Mouse (Mus musculus) A20 (cell line): ENCODE results near the gene Gprc5c.

ENCODE experiments used
- DNase-seq: peaks from one replicate; pipeline ENCODE4 v3.0.0-alpha.2; 2011; ENCODE audit warnings: low read depth, low spot score

The Gprc5c gene

DNA sequence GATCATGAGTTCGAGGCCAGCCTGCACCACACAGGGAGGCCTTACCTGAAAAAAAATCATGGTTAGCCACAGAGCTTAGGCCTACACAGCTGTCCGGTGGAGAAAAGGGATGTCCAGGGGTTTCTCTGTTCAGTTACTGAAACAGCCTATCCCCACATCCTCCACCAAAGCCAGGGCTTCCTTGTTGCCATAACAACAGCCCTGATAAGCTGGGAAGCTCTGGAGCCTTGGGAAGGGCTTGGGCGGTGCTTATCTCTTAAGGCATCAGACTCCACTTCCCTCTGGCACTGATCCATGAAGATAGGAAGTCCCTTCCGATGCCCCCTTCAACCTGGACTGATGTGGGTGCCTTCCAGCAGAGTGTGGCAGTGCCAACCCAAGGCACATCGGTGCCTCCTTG lies 17.8 kb upstream of the Gprc5c start:
- DNase-seq = no peak

DNA sequence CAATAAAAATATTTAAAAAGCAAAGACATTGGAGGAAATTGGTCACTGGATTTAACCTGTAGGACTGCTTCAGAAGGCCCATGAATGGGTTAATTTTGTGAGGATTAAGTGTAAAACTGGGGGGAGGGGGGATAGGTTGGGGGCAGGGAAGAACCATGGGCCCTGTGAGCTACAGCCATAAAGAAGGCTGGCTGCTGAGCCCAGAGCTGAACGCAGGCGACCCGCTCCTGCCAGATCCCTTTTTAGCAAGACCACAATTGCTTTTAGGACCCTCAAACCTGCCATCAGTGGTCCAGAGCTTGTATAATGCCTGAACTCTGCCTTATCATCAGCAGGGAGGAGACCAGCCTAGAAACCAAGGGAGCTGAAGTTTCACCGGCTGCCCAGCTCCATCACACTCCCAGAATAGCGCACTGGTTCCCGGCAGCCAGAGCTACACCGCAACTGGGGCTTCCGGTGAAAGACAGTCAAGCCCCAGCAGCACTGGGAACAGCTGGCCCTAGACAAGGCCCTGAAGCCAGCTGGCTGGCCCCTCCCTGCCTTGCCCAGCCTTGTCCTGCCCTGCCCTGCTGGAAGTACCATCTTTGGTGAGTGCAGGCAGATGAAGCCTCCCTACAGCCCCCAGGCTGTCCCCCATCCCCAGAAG lies 7.0 kb upstream of the Gprc5c start:
- DNase-seq = no peak

DNA sequence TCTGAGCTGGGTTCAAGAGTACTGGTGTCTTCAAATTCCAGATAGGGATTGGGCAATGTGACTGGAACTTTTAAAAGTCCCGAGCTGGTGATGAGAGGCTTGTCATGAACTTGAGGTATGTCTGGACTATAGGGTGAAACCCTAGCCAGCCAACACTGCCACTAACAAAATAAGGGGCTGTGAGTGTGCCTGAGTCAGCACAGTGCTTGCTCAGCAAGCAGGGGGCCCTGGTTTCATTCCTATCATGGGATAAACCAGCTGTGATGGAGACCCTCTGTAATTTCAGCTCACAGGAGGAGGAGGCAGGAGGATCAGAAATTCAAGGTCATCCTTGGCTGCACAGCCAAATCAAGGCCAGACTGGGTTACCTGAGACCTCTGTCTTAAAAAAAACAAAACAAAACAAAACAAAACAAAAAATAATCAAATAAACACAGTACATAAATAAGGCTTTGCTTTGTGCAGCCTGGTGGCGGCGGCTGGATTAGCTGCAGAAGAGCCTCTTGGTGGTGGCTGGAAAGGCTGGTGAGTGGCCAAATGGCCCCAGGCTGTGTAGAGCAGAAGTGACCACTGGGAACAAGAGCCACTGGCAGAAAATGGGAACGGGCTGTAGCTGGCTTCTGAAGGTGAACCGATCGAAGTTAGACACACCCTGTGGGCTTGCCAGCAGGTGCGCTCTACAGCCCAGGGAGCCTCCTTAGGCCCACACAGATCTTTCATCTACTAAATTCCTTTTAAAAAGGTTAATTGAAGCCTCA lies 6.3 kb upstream of the Gprc5c start:
- DNase-seq = no peak

DNA sequence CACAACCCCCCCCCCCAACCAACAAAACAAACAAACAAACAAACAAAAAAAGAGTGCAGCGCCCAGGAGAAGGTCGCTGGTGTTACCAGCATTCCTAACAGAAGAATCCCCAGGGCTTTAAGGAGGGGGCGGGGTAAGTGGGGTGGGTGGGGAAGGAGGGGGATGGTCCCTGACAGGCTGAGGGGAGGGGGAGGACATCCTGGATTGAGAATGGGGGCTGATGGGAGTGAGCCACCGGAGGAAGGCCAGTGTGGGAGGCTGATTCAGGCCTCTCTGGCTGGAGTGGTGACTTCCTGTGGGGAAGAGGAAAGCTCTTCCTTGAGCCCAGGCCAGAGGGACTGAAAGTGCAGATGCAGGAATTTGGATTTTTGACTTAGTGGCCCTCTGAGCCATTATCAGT lies 4.6 kb upstream of the Gprc5c start:
- DNase-seq = no peak

DNA sequence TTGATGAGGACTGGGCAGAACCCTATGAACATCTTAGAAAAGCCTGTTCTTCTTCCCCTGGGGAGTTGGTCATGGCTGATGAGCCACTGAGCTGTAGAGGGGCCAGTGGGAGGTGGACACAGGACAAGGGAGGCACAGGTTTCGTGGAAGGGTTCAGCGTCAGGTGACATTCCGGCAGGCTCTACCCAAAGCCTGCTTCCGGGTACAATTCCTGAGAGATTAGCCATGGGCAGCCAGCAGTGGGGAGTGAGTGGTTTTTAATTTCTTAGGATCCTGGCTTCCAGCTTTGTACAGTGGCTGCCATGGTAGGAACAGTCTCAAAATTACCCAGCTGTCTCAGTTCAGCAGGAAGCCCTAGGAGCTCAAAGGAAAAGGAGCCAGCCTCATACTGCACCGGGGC lies 3.9 kb upstream of the Gprc5c start:
- no peak for DNase-seq

DNA sequence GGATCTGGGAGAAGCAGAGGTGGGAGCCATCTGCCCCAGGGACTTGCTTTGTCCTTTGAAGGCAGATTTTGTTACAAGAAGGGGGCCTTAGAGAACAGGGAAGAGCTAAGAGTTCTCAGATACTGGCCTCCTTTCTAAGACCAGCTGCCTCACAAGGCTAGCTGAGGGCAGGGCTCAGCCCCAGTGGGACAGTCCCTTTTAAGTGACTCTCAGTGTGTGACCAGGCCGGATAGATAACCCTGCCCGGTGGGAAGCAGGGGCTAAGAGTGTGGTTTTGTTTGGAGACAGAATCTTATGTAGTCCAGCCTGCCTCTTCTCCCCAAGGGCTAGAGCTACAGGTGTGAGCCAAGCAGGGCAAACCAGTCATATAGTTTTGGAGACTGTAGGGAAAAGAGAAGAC lies 1.4 kb upstream of the Gprc5c start:
- no peak for DNase-seq

DNA sequence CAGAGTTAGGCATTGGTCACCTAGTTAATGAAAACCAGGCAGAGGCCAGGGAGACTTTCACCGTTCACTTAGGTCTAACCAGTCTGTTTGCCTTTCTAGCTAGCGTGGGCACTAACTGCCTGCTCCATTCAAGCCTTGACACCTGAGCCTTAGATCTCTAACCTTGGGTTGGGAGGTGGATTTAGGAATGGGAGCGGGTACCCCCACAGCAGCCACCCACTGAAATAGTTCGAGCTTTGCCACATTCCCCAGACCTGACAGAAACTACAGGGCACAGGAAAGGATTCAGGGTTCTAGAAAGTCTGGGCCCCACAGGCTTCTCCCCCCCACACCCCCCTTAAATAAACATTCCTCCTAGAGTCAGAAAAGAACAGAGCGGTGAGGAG lies 893 bp upstream of the Gprc5c start:
- no peak for DNase-seq

DNA sequence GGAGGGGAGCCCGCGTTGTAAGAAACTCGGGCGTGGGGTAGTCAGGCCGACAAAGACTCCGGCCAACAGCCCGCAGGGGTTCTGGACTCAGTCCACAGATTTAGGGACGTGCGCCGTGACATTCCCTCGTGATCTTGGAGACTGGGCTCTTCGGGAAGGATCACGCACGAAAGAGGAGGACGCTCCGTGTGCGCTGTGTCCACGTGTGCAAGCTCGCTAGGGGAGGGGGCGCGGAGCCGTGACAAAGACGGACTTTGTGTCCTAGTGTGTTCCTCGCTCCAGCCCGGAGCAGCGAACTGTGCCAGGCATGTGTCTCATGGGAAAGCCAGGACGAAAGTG lies 286 bp downstream of the Gprc5c start:
- DNase-seq = no peak

DNA sequence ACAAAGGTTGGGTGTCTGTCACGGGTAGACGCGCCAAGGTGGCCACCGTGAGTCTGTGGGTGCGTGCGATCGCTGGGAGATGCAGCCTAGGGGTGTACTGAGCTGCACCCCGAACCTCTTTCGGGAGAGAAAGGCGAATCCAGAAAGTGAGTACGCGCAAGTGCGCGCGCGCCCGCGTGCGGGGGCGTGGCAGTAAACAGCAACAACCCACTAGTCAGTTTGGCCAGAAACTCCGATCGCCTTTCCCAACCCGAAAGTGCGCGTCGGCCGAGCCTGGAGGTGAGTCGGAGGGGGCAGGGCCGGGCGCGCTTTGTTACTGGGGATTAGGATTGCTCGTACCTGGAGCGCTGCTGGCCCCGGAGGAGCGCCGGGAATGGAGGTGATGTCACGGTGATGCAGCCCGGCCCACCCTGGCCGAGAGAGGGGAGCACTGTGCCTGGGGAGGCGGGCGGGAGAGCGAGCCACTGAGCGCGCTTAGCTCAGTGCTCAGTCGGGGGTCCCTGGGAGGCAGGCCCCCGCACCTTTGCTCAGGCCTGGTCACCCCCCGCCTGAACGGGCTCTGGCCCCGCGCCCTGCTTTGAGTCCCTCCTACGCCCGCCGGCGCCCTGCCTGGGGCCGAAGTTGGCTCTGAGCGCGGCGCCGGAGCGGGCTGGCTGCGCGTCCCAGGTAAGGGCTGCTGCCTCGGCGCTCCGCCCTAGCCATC lies 807 bp downstream of the Gprc5c start:
- no peak for DNase-seq

DNA sequence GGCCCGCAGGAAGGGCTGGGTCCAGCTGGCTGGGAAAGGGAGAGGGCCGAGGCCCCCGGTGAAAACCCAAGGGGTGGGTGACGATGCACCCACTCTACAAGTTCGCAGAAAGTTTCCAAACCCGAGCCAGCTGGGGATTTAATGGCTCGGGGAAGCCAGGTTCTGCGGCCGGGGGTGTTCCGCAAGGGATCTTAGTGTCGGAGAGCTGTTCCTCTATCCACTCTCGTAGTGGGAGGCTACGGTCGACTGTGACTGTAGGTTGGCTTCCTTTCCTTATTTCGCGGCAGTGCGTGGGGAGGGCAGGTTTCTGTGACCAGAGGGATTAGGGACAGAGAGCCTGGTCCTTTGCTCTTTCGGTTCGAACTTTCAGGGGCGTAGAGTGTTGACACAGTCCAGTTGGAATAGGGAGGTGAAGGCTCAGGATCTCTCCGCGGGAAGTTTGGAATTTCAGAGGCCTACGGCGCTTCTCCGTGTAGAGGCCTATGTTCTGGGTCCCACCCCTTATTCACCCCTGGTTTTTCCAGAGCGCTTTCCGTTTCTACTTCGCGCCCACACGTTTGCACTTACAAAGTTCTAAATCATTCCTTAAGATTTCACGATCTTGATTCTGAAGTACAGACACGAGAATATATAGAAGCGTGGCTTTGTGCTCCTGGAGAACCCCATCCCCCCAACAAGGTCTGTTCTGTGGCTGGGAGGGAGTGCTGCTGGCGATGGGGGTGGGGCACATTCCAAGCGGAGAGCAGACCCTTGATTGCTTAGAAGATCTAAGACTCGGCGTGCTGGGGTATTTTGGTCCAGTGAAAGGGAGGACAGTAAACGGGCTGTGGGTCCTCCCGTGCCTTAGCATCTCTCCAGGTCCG lies 1.6 kb downstream of the Gprc5c start:
- no peak for DNase-seq

DNA sequence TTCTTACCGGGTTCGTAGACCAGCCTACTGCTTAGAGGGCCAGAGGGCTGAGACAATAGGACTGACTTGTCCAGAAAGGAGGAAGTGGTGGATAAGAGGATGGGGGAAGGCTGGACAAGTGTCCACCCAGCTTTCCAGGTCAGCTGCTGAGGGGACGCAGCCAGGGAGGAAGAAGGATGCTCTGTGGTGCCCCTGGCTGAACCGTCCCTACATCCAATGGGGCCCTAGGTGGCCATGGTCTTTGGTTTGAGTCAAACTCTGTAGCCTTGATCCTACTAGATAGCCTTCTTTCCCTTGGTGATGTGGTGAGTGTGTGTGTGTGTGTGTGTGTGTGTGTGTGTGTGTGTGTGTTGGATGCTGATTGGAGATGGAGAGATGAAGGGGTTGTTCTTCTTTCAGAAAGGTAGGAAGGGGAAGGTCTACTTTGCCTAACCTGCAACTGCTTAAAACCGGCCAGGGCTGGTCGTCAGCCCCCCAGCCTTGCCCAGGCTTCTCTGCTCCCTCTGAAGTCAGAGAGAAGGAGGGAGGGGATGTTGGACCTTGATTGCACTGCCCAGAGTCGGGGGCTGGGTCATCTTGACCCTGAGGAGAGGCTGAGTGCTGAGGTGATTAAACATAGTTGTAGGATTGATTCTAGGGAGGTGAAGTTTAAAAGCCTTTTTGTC lies 2.4 kb downstream of the Gprc5c start:
- no peak for DNase-seq

DNA sequence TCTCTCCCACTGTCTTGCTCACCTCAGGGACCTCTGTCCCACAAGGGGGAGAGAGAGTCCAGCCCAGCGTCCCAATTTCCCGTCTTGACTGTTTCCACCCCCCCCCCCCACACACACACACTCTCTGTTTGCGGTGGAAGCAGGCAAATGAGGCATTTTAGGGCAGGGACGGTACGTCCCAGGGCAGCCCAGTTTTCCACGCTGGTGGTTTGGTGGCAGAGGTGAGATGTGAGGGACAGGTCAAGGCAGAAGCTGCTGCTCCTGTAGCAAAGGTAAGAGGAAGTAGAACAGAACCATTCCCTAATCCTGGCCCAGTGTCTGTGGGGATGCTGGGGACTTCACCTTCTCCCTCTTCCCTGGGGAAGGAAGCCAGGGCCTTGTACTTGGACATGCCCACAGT lies 3.6 kb downstream of the Gprc5c start:
- no peak for DNase-seq

DNA sequence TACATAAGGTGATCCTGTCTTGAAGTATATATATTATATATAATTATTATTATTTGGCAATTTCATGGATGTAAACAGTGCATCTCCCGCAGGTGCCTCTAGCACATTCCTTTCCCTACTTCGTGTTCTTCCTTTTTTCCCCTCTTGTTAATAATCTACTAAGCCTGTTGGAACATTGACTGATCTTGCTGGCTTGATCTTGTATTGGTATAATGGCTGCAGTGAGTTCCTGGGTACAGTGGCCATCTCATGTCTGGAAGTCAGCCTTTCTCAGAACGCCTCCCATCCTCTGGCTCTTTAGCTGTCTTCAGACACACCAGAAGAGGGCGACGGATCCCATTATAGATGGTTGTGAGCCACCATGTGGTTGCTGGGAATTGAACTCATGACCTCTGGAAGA lies 5.2 kb downstream of the Gprc5c start:
- no peak for DNase-seq

DNA sequence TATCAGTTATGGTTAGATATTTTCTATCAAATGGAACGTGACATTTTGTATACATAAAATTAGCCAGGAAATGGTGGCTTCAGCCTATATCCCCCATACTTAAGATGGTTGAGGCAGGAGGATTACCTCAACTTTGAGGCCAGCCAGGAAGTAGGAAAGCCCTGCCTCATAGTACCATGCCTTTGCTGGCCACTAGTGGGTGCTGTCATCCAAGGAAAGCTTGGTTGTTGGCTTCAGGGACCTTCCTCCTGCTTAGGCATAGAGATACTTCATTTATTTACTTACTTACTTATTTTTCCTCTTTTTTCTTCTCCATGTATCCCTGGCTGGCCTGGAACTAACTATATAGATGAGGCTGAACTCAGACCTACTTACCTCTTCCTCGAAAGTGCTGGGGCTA lies 7.7 kb downstream of the Gprc5c start:
- DNase-seq = peak; percentile 66

DNA sequence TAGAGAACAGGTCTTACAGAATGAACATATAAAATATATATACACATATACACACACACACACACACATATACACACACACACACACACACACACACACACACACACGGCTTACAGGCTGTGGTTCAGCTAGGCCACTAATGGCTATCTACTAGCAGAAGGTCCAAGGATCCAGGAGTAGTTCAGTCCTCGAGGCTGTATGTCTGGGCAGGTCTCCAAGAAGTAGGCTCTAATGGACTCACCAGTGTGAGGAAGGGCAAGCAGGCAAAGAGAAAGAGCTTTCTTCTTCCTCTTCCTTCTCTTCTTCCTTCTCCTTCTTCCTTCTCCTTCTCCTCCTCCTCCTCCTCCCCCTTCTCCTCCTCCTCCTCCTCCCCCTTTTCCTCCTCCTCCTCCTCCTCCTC lies 10.1 kb downstream of the Gprc5c start:
- no peak for DNase-seq

DNA sequence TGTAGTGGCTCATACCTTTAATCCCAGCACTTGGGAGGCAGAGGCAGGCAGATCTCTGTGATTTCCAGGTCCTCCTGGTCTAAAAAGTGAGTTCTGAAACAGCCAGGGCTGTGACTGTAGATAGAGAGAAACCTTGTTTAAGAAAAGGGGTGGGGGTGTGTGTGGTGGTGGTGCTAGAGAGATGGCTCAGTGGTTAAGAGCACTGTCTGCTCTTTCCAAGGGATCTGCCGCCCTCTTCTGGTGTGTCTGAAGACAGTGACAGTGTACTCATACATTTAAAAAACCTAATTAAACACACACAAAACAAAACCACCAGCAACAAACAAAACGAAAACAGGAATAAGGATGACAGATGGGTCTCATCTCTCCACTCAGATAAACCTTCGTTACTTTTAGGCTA lies 11.7 kb downstream of the Gprc5c start:
- DNase-seq = peak; percentile 43

DNA sequence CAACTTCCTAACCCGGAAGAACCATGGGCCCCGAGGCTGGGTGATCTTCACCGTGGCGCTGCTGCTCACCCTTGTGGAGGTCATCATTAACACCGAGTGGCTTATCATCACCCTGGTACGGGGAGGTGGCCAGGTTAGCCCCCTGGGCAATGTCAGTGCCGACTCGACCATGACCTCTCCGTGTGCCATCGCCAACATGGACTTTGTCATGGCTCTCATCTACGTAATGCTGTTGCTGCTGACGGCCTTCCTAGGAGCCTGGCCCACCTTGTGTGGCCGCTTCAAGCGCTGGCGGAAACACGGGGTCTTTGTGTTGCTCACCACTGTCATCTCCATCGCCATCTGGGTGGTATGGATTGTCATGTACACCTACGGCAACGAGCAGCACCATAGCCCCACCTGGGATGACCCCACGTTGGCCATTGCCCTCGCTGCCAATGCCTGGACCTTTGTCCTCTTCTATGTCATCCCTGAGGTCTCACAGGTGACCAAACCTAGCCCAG lies 13.0 kb downstream of the Gprc5c start:
- no peak for DNase-seq

DNA sequence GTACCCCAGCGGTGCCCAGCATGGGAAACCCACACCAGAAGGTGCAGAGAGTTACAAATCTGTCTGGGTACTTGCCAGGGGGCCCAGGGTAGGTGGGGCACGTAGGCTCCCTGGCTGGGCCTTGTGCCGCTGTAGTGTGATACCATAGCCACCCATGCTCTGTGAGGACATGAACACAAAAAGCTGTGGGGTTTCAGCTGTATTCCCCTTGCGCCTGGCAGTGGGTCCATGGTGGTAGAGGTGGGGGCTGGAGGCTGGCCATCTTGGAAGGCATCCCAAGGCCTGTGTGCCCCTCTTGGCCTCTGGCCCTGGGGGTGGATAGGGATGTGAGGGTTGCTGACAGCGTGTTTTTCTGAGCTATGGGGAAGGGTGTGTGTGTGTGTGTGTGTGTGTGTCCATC lies 15.0 kb downstream of the Gprc5c start:
- DNase-seq = no peak

DNA sequence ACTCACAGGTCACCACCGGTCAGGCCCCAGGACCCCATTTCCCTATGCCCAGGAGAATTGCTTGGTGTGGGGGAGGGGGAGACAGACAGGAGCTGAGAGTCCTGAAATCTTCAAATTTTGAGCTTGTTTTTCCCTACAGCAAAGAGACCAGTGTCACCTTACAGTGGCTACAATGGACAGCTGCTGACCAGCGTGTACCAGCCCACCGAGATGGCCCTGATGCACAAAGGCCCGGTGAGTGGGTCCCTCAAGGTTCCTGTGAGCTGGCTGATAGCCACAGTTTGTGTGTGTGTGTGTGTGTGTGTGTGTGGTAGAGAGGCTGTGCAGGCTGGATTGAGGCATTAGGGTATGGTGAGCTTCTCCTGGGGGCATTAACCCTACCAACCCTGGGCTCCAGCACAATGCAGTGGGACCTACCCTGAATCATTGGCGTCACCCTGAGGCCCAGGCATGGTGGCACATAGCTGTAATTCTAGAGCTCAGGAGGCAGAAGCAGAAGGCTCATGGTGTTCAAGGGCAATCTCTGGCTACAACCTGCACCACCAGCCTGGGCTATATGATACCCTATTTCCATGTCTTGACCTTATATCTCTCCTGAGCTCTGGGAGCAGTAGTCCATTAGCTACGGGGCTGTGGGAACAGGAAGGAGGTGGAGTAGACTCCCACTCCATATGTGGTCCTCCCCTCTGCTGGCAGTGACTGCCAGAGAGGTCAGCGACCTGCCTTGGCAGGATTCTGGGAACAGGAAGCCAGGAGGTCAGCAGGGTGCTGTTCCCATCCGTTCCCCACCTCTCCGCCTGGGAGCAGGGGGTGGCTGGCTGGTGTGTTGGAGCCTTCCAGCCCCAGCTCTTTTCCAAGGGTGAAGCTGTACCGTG lies 15.8 kb downstream of the Gprc5c start:
- no peak for DNase-seq
